Mouse (Mus musculus): ENCODE measurements around the gene Dnajc4. TPM values are rescaled to one million over a fixed set of nuclear protein-coding genes. Genes with fewer than 3 reads are reported as not detected.

Dnajc4 gene
- total RNA-seq (2014; fragmentation: Nextera tagmentation) = 6.4 and 16.5 TPM in 2 replicates
- 7.9 and 11.8 TPM in 2 replicates for total RNA-seq (2017)

- ATAC-seq (replicated peaks; ENCODE audit: poor library complexity, severe bottlenecking) = peak; percentile 89
Measured at GRCm38 (mm10) chr19:6992011-6992858, at the start of gene Dnajc4. Gene Dnajc4, minus strand, starts transcription at chr19:6992572.

DNA sequence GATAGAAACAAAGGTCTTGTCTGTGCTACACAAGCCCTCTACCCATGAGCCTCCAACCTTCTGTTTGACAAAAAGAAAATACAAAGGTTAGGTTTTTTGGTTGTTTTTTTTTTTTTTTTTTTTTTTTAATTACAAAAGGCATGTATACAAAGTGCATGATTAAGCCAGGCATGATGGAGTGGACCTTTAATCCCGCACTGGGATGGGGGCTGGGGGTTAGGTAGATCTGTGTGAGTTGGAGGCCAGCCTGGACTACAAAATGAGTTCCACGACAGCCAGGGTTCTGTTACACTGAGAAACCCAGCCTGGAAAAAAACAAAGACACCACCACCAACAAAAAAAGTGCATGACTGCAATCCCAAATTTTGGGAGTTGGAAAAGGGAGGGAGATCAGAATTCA is 48.8 kb upstream of the Dnajc4 start:
- ATAC-seq (replicated peaks; ENCODE audit: poor library complexity, severe bottlenecking) = no peak

DNA sequence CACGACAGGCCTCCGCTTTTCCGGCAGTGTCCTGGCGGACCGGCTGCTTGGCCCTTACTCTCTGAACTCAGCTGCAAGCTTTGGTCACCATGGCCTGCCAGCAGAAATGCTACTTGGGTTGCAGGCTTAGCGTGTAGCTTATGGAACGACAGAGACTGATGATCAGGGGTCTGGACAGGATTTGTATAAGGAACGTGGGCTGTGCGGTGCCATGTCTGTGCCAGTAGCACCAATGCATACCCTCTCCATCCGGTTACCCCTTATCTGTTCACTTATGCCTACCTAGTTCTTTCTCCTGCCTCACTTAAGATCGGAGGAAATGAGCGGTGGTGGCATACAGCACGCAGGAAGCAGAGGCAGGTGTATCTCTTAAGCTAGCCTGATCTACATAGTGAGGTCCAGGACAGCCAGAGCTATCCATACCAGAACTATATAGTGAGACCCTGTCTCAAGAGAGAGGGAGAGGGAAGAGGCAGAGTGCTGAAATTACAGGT is 48.3 kb upstream of the Dnajc4 start:
- no peak for ATAC-seq (replicated peaks; ENCODE audit: poor library complexity, severe bottlenecking)

DNA sequence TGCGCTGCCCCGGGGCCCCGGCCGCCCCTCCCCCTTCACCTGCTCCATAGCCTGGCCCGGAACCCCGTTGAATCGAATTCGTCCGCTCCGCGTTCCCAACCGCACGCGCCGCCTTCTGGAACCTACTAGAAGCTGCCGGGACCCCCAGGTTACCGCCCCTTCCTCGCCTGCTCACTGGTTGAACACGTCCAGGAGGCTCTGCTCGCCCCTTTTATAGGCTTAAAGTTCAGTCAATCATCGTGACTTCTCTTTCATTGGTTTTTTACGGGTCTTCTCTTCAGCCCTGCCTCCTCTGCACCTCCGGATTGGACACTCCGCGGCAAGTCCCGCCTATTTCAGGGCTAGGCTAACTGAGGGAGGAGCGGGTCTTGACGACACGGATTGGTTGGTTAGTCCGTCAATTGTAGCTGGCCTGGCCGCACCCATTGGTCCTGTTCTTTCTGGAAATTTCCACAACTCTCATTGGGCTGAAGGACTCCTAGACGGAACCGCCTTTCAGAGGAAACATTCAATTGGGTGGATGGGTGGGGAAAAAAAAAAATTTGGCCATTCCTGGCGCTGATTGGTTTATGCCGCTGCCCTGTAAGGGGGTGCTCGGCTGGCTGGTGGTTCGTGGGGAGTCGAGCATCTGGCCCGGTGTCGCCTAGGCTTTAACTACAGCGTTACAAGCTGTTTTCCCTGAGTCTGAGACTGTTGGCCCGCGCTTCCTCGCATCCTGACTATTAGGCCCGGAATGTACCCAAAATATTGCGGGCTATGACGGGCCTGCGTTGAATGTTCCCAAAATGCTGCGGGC is 47.7 kb upstream of the Dnajc4 start, which contains the start of gene Stip1:
Gene Stip1 (minus strand): TSS at position 127 of the 796 bp plus-strand sequence.
- ATAC-seq (replicated peaks; ENCODE audit: poor library complexity, severe bottlenecking) = peak; percentile 95

- 0 out of 2 replicates have a peak, but pooled peaks have one; percentile 14 for ATAC-seq (replicated peaks; ENCODE audit: poor library complexity, severe bottlenecking)
Measured at GRCm38 (mm10) chr19:7039088-7039720, 46.8 kb upstream of the Dnajc4 start.

DNA sequence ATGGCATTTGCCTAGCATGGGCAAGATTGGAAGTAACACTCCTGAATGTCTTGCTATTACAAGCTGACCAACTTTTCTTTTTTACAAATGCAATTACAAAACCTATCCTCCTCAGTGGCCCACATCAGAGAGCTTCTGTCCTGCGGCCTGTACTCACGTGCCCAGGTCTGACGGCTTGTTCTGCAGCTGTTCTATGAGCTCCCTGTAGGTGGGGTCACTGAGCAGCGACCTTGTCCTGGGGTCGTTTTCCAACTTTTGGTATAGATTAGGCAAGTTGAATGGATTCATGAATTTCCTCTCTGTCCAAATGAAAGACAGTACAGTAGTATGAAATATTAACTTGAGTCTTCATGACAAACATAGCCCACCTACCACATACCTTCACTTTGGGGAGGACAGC is 41.6 kb upstream of the Dnajc4 start:
- no peak for ATAC-seq (replicated peaks; ENCODE audit: poor library complexity, severe bottlenecking)

GRCm38 (mm10) chr19:7029531-7029930 is 37.2 kb upstream of the Dnajc4 start:
- ATAC-seq (replicated peaks; ENCODE audit: poor library complexity, severe bottlenecking) = no peak

DNA sequence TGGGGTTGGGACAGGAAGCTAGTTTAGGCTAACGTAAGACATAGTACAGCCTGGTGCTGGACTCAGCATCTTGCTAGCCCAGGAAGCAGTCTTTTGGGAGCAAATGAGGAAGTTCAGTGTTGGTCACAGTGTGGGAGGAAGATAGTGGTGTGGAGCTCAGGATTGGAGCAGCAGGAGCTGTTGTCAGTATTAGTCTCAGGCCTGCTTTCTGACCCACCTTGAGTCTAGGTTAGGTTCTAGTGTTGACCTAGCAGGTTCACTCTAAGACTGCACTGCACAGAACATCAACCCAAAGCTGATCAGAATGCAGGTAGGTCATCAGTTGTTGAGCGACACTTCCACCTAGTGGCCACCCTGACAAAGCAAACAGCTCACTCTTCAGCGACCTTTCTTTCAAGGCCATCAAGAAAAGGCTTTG is 27.9 kb upstream of the Dnajc4 start:
- peak; percentile 53 for ATAC-seq (replicated peaks; ENCODE audit: poor library complexity, severe bottlenecking)

- peak; percentile 68 for ATAC-seq (replicated peaks; ENCODE audit: poor library complexity, severe bottlenecking)
Measured at GRCm38 (mm10) chr19:7019191-7019590, 26.8 kb upstream of the Dnajc4 start, which contains the start of gene Fermt3. Gene Fermt3, minus strand, starts transcription at chr19:7019469.

DNA sequence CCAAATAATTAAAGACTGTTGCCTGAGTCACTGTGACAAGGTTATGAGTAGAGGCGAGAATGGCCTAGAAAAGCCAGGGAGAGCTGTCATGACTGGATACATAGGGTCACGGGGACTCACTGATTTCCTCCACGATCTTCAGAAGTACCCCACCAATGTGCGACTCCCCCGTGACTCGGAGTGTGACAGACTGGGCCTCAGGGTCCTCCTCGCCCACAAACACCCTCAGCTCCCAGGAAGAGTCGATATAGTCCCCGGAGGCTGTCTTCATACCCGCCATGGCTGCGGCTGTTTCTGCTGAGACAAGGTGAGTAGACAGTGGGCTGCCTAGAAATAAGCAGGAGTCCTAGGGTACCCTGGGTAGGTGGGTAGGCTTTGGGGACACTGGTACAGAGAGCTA is 26.2 kb upstream of the Dnajc4 start:
- ATAC-seq (replicated peaks; ENCODE audit: poor library complexity, severe bottlenecking) = peak; percentile 24

DNA sequence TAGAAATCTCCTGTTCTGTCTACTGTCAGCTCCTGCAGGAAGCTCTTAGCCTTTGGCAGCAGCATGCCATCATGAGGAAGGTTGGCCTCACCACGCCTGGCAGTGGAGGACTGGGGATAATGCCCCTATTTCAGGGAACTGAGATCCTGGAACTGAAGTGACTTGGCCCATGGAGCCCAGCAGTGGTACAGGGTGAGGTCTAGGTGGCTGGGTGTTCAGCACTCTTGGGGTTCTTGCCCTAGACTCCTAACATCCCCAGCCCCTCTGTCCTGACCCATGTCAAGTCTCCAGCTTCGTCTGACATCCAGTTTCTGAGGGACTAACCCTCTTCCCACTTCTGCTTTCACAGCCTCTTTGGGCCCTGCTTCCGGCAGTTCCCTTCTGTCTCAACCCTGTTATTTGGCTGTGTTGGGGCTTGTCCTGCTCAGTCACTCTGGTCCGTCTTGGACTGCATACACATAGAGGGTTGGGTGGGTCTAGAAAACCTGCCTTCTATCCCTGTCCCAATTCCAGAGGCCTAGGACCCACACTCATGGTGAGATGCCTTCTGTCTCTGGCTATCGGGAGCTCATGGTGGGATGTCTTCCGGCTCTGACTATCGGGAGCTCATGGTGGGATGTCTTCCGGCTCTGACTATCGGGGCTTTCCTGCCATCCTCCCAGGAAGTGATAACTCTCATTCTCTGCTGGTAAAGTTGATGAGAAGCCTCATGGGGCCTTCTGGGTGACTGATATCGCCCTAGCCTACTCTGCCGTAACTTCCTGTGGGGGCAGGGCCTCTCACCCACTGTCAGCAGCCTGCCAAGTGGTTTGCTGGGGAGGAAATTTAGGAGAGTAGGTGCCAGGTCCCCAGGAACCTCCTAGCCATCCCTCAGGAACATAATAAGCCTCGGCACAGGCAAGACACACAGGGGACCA is 25.4 kb upstream of the Dnajc4 start:
- ATAC-seq (replicated peaks; ENCODE audit: poor library complexity, severe bottlenecking) = peak; percentile 52

- no peak for ATAC-seq (replicated peaks; ENCODE audit: poor library complexity, severe bottlenecking)
Measured at GRCm38 (mm10) chr19:7014481-7015135, 22.2 kb upstream of the Dnajc4 start.

- no peak for ATAC-seq (replicated peaks; ENCODE audit: poor library complexity, severe bottlenecking)
Measured at GRCm38 (mm10) chr19:7013984-7014383, 21.6 kb upstream of the Dnajc4 start.

GRCm38 (mm10) chr19:7012426-7012825 is 20.1 kb upstream of the Dnajc4 start:
- no peak for ATAC-seq (replicated peaks; ENCODE audit: poor library complexity, severe bottlenecking)

DNA sequence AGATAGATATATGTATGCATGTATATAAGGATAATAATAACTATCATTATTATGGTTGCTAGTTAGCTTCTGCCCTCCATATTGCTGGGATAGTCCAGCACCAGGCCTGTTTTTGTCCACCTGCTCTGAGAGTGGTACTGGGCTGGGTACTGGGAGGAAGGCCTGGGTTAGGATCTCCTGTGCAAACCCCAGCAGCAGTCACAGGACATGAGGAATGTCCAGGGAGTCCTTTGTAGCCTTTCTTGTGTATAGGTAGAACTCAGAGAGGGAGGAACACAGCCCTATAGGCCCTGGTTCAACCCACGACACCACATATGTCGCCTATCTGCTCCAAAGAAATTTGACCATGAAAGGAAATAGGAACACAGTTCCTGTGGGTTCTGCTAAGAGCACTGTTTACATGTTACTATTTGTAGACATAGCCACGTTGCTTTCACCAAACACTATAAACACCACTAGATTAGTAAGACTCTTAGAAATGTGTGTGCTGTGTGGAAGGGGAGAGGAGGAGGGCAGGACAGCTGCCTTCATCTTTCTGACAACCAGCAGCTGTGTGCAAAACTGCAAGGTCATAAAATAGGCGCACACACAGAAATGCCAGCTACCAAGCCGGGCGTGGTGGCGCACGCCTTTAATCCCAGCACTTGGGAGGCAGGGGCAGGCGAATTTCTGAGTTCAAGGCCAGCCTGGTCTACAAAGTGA is 14.7 kb upstream of the Dnajc4 start:
- no peak for ATAC-seq (replicated peaks; ENCODE audit: poor library complexity, severe bottlenecking)

GRCm38 (mm10) chr19:6999360-7000063 is 7.1 kb upstream of the Dnajc4 start:
- ATAC-seq (replicated peaks; ENCODE audit: poor library complexity, severe bottlenecking) = no peak

- ATAC-seq (replicated peaks; ENCODE audit: poor library complexity, severe bottlenecking) = no peak
Measured at GRCm38 (mm10) chr19:6997721-6998290, 5.4 kb upstream of the Dnajc4 start.
